Mouse (Mus musculus) heart, embryonic 12.5 days (tissue): ENCODE results near the gene 9930021J03Rik. TPM values are rescaled to one million over a fixed set of nuclear protein-coding genes. Genes with fewer than 3 reads are reported as not detected.

ENCODE experiments used
- ATAC-seq: fragments of 200-750 bp; cut with Nextera tagmentation; 2 replicates; pipeline ENCODE4 v1.8.0; 2017; ENCODE audit warnings: moderate TSS enrichment, moderate library complexity; ENCODE audit not compliant: insufficient number of reproducible peaks, low FRiP score
- H3K27ac ChIP-seq: fragments of 300-500 bp; sonication (generic); 2 replicates; pipeline ENCODE4 v1.5.1; 2016; ENCODE audit warnings: mild to moderate bottlenecking, moderate library complexity; ENCODE audit not compliant: poor library complexity, severe bottlenecking
- H3K27me3 ChIP-seq: fragments of 300-500 bp; sonication (generic); replicated peaks from 2 replicates; pipeline ENCODE4 v1.6.1; 2016; ENCODE audit warnings: mild to moderate bottlenecking, moderate library complexity
- H3K36me3 ChIP-seq: fragments of 300-500 bp; sonication (generic); 2 replicates; pipeline ENCODE4 v1.6.1; 2016; ENCODE audit warnings: mild to moderate bottlenecking, moderate library complexity
- H3K4me1 ChIP-seq: fragments of 300-500 bp; sonication (generic); replicated peaks from 2 replicates; pipeline ENCODE4 v1.6.1; 2016; ENCODE audit warnings: mild to moderate bottlenecking
- H3K4me2 ChIP-seq: fragments of 300-500 bp; sonication (generic); 2 replicates; pipeline ENCODE4 v1.6.1; 2016; ENCODE audit warnings: mild to moderate bottlenecking, moderate library complexity
- H3K4me3 ChIP-seq: fragments of 300-500 bp; sonication (generic); 2 replicates; pipeline ENCODE4 v1.5.1; 2016; ENCODE audit warnings: mild to moderate bottlenecking
- H3K9ac ChIP-seq: fragments of 300-500 bp; sonication (generic); 2 replicates; pipeline ENCODE4 v1.6.1; 2016; ENCODE audit warnings: mild to moderate bottlenecking, moderate library complexity
- H3K9me3 ChIP-seq: fragments of 300-500 bp; sonication (generic); replicated peaks from 2 replicates; pipeline ENCODE4 v1.6.1; 2016; ENCODE audit warnings: mild to moderate bottlenecking, moderate library complexity
- WGBS: fragments of 180-500 bp; shearing (Covaris S2); methylation state at CpG from one replicate; pipeline ENCODE4 v1.1.7; 2016; 5-methylcytosine and 5-hydroxymethylcytosine counted together
- polyA plus RNA-seq: library from polyadenylated mRNA; unstranded; fragments of >200 nt; fragmentation: Nextera tagmentation; extraction: Ambion mirVana; gene quantifications from 2 replicates; pipeline ENCODE4 v1.2.1, GENCODE M21; 2016

Gene 9930021J03Rik
- polyA plus RNA-seq, 1 experiment from 2014 or later, result 3.7 TPM

- no peaks in the 10 kb centered on the region for H3K27me3 ChIP-seq
- no peak overlapping the region for H3K4me3 ChIP-seq
- H3K36me3 ChIP-seq, result peaks cover 44% of the 10 kb centered on the region
- no peaks in the 10 kb centered on the region for H3K9me3 ChIP-seq
- 95% methylated on average over 3 of the region's 3 CpGs for WGBS
- no peak for ATAC-seq
- no peak overlapping the region for H3K9ac ChIP-seq
- H3K27ac ChIP-seq, result no peak overlapping the region
- no peaks in the 10 kb centered on the region for H3K4me1 ChIP-seq
- H3K4me2 ChIP-seq, result no peak overlapping the region
Observed at GRCm38 (mm10) chr19:29718476-29718875, 87.3 kb downstream of the 9930021J03Rik start.

DNA sequence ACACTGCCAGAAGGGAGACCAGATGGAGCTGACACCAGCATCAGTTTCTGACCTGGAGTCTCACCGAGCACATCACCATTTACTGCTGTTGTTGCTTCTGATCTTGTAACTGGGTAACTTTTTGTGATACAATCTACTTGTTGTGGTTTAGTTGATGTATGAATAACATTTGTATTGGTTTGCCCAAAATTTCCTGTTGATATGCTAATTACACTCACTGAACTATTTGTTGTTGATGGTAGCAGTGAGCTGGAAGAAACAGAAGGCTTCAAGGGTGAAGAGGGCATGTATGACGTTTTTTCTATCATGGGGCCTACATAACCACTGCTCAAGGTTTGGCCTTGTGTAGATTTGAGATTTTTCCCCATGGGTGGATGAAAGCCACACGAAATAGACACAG is 87.9 kb downstream of the 9930021J03Rik start:
- H3K9me3 ChIP-seq, result no peaks in the 10 kb centered on the region
- no peaks in the 10 kb centered on the region for H3K4me1 ChIP-seq
- no peak overlapping the region for H3K4me2 ChIP-seq
- H3K9ac ChIP-seq, result no peak overlapping the region
- no peaks in the 10 kb centered on the region for H3K27me3 ChIP-seq
- no peak overlapping the region for H3K4me3 ChIP-seq
- H3K27ac ChIP-seq, result no peak overlapping the region
- WGBS, result 84% methylated on average over 3 of the region's 3 CpGs
- peaks cover 43% of the 10 kb centered on the region for H3K36me3 ChIP-seq
- ATAC-seq, result no peak

DNA sequence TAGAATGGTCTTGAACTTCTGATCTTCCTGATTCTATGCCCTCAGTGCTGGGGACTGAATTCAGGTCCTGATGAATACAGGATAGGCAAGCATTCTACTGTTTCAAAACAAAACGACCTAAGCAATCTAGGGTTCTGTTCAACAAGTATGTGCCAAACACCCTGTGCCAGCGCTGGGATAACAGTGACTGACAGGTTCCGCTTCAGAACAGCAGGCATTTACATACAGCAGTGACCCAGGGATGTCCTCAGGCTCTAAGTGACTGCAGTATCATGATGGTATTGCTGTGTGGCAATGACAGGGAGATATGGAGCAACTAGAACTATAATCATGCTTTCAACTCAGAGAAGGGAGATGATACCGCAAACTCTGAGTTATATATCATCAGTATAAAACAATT is 92.3 kb downstream of the 9930021J03Rik start:
- ATAC-seq, result no peak
- Histone ChIP-seq H3K27me3 (no peaks in the 10 kb centered on the region), H3K4me2 (no peak overlapping the region), H3K9me3 (peaks cover 3% of the 10 kb centered on the region; the same call in 1 of the 2 replicates), H3K36me3 (peaks cover 26% of the 10 kb centered on the region), H3K9ac (no peak overlapping the region), H3K4me3 (no peak overlapping the region), H3K27ac (no peak overlapping the region), H3K4me1 (no peaks in the 10 kb centered on the region)
- 78% methylated on average over 4 of the region's 4 CpGs for WGBS

- no peak overlapping the region for H3K27ac ChIP-seq
- 77% methylated on average over 3 of the region's 3 CpGs for WGBS
- H3K27me3 ChIP-seq, result no peaks in the 10 kb centered on the region
- no peak overlapping the region for H3K4me2 ChIP-seq
- H3K4me1 ChIP-seq, result no peaks in the 10 kb centered on the region; the same call in 1 of the 2 replicates
- ATAC-seq, result no peak
- H3K4me3 ChIP-seq, result no peak overlapping the region
- H3K9me3 ChIP-seq, result peaks cover 3% of the 10 kb centered on the region; the same call in 1 of the 2 replicates
- no peak overlapping the region for H3K9ac ChIP-seq
- no peaks in the 10 kb centered on the region for H3K36me3 ChIP-seq
Observed at GRCm38 (mm10) chr19:29709461-29709860, 96.3 kb downstream of the 9930021J03Rik start.

- Histone ChIP-seq H3K27me3 (no peaks in the 10 kb centered on the region), H3K4me3 (no peak overlapping the region), H3K4me1 (no peaks in the 10 kb centered on the region; the same call in 1 of the 2 replicates), H3K9me3 (peaks cover 3% of the 10 kb centered on the region; the same call in 1 of the 2 replicates), H3K9ac (no peak overlapping the region), H3K36me3 (no peaks in the 10 kb centered on the region), H3K27ac (no peak overlapping the region), H3K4me2 (peak overlapping the region; percentile 60)
- no peak for ATAC-seq
- WGBS, result 67% methylated on average over 5 of the region's 5 CpGs
Observed at GRCm38 (mm10) chr19:29708461-29708860, 97.3 kb downstream of the 9930021J03Rik start.

- WGBS, result 49% methylated on average over 14 of the region's 14 CpGs
- Histone ChIP-seq H3K9me3 (peaks cover 3% of the 10 kb centered on the region; the same call in 1 of the 2 replicates), H3K27ac (no peak overlapping the region), H3K4me1 (peaks cover 4% of the 10 kb centered on the region), H3K36me3 (no peaks in the 10 kb centered on the region), H3K27me3 (no peaks in the 10 kb centered on the region), H3K4me2 (peak overlapping the region; percentile 60), H3K9ac (no peak overlapping the region), H3K4me3 (peak overlapping the region; percentile 31)
- ATAC-seq, result no peak
Observed at GRCm38 (mm10) chr19:29708003-29708402, 97.8 kb downstream of the 9930021J03Rik start.

GRCm38 (mm10) chr19:29707314-29707898 is 98.4 kb downstream of the 9930021J03Rik start:
- Histone ChIP-seq H3K9me3 (peaks cover 3% of the 10 kb centered on the region; the same call in 1 of the 2 replicates), H3K27me3 (no peaks in the 10 kb centered on the region), H3K36me3 (no peaks in the 10 kb centered on the region), H3K4me2 (peak overlapping the region; percentile 60; the same call in 1 of the 2 replicates), H3K9ac (no peak overlapping the region), H3K27ac (no peak overlapping the region), H3K4me1 (peaks cover 9% of the 10 kb centered on the region), H3K4me3 (no peak overlapping the region)
- ATAC-seq, result no peak
- WGBS, result 83% methylated on average over 9 of the region's 9 CpGs

DNA sequence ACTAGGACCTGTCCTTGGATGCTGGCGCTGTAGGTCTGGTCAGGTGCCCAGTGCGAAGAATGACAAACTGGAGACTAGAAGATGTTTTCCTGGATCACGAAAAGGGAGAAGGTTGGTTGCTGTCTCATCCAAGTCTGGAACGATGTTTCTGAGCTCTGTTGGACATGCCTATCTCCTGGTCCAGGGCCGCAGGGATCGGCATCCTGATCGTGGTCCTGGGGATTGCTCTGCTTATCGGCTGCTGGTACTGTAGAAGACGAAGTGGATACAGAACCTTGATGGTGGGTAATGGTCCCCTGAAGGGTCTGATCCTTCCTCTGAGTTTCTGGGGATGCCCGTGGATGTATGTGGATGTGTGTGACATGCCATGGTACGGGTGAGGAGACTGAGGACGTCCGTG is 101.4 kb downstream of the 9930021J03Rik start:
- H3K4me3 ChIP-seq, result no peak overlapping the region
- no peaks in the 10 kb centered on the region for H3K27me3 ChIP-seq
- H3K36me3 ChIP-seq, result no peaks in the 10 kb centered on the region
- 86% methylated on average over 13 of the region's 13 CpGs for WGBS
- no peaks in the 10 kb centered on the region for H3K9me3 ChIP-seq
- H3K4me1 ChIP-seq, result peaks cover 9% of the 10 kb centered on the region
- H3K4me2 ChIP-seq, result no peak overlapping the region
- H3K9ac ChIP-seq, result no peak overlapping the region
- no peak for ATAC-seq
- H3K27ac ChIP-seq, result no peak overlapping the region

DNA sequence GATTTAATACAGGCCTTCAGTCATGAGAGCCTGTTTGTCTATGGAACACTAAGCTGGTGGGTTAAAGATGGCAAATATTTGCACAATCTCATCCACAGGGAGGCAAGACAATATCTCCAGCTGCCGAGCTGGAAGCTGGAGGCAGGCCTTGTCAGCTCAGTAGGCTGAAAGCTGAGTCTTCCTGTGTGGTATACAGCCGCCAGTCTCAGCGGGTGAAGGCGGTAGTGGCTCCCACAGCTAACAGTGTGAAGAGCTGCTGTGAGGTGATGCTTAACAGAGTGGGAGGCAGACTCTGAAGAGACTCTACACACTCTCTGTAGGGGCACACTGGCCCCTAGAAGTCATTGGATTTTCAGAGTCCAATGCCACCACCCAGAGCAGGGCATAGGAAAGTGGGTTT is 104.1 kb downstream of the 9930021J03Rik start:
- Histone ChIP-seq H3K27ac (no peak overlapping the region), H3K4me1 (peaks cover 23% of the 10 kb centered on the region), H3K4me2 (no peak overlapping the region), H3K9me3 (no peaks in the 10 kb centered on the region), H3K36me3 (no peaks in the 10 kb centered on the region), H3K27me3 (no peaks in the 10 kb centered on the region), H3K9ac (no peak overlapping the region), H3K4me3 (no peak overlapping the region)
- ATAC-seq, result no peak
- WGBS, result 58% methylated on average over 4 of the region's 4 CpGs

DNA sequence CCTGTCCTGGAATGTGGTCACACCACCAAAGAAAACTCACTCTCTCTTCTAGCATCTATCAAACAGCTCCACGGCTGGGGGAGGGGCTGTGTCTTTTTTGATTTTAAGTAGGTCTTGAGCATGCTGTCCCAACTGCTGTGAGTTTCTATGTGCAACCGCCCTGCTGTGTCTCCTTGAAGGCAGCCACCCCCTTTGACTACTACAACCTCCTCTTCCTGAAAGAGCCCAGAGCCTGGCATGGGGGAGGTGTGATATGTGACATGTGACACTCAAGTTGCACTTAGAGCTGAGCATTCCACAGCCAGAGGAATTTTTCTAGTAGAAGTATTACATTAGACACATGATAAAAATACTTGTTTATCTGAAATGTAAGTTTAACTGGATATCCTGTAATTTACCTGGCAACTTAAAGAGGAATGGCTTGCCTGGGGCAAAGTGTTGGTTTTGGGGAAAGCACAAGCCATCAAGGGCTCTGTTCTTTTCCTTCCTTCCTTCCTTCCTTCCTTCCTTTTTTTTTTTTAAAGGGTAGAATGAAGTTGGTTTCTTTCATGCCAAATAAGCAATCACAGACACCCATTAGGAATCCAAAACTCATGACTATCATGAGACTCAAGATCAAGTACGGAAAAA is 108.4 kb downstream of the 9930021J03Rik start, which contains the start of gene Mlana:
Gene Mlana, plus strand, starts transcription at position 580 of the 630 bp plus-strand sequence.
- Histone ChIP-seq H3K4me1 (peaks cover 20% of the 10 kb centered on the region), H3K4me3 (no peak within 1 kb of the TSS), H3K9ac (no peak within 1 kb of the TSS), H3K36me3 (no peaks in the 10 kb centered on the region), H3K4me2 (no peak within 1 kb of the TSS), H3K27ac (0 out of 2 replicates have a peak within 1 kb of the TSS, but pooled peaks have one; percentile 25), H3K27me3 (no peaks in the 10 kb centered on the region), H3K9me3 (peaks cover 8% of the 10 kb centered on the region; the same call in 1 of the 2 replicates)
- 39% methylated on average over 3 of the region's 3 CpGs for WGBS
- no peak for ATAC-seq

GRCm38 (mm10) chr19:29696840-29697239 is 108.9 kb downstream of the 9930021J03Rik start:
- Histone ChIP-seq H3K4me1 (peaks cover 20% of the 10 kb centered on the region), H3K27me3 (no peaks in the 10 kb centered on the region), H3K36me3 (no peaks in the 10 kb centered on the region), H3K9ac (no peak overlapping the region), H3K4me3 (no peak overlapping the region), H3K4me2 (no peak overlapping the region), H3K9me3 (peaks cover 8% of the 10 kb centered on the region; the same call in 1 of the 2 replicates), H3K27ac (0 out of 2 replicates have a peak overlapping the region, but pooled peaks have one; percentile 25)
- no peak for ATAC-seq
